Mouse (Mus musculus): ENCODE results near the gene Gm45062. TPM values are rescaled to one million over a fixed set of nuclear protein-coding genes. Genes with fewer than 3 reads are reported as not detected.

Gm45062 gene
- total RNA-seq, 1 experiment: 1.5 TPM

- DNase-seq (ENCODE audit: low read depth, low spot score): no peak
- Histone ChIP-seq H3K9me3 (ENCODE audit: control insufficient read depth, insufficient read depth, low read depth, low read length) (no peaks in the 10 kb centered on the region), H3K36me3 (ENCODE audit: control insufficient read depth, insufficient read depth, low read length, poor library complexity, severe bottlenecking) (no peaks in the 10 kb centered on the region), H3K4me3 (ENCODE audit: insufficient read depth in 1 of 2, low read depth in 1 of 2, low read length in 2 of 2, poor library complexity in 1 of 2, severe bottlenecking in 1 of 2) (no peak overlapping the region), H3K27ac (ENCODE audit: insufficient read depth, low read depth, low read length, poor library complexity, severe bottlenecking) (no peak overlapping the region), H3K9ac (ENCODE audit: insufficient read depth, low read depth, low read length, poor library complexity, severe bottlenecking) (no peak overlapping the region), H3K4me1 (ENCODE audit: control insufficient read depth in 2 of 2, insufficient read depth in 2 of 2, low read length in 2 of 2, poor library complexity in 1 of 2) (no peaks in the 10 kb centered on the region)
- TF ChIP-seq ZC3H11A (IDR thresholded peaks at IDR 0.05; ENCODE audit: borderline replicate concordance, low read depth, low read length) (no peak), CHD2 (IDR thresholded peaks at IDR 0.05; ENCODE audit: low read depth, low read length) (no peak), ZNF384 (IDR thresholded peaks at IDR 0.05; ENCODE audit: low read depth, low read length) (no peak)
- in situ Hi-C loops (cut with MboI; ENCODE audit: low sequenced_read_pairs in 2 of 2, unreplicated experiment in 2 of 2): no loop called here
These were observed 239.7 kb downstream of the Gm45062 start for GRCm38 (mm10) chr6:8498961-8499360.

GRCm38 (mm10) chr6:8503953-8504352, 244.7 kb downstream of the Gm45062 start:
- no peak for DNase-seq (ENCODE audit: low read depth, low spot score)
- Histone ChIP-seq H3K4me3 (ENCODE audit: insufficient read depth in 1 of 2, low read depth in 1 of 2, low read length in 2 of 2, poor library complexity in 1 of 2, severe bottlenecking in 1 of 2) (no peak overlapping the region), H3K27ac (ENCODE audit: insufficient read depth, low read depth, low read length, poor library complexity, severe bottlenecking) (no peak overlapping the region), H3K4me1 (ENCODE audit: control insufficient read depth in 2 of 2, insufficient read depth in 2 of 2, low read length in 2 of 2, poor library complexity in 1 of 2) (no peaks in the 10 kb centered on the region), H3K36me3 (ENCODE audit: control insufficient read depth, insufficient read depth, low read length, poor library complexity, severe bottlenecking) (no peaks in the 10 kb centered on the region), H3K9me3 (ENCODE audit: control insufficient read depth, insufficient read depth, low read depth, low read length) (no peaks in the 10 kb centered on the region), H3K9ac (ENCODE audit: insufficient read depth, low read depth, low read length, poor library complexity, severe bottlenecking) (no peak overlapping the region)
- TF ChIP-seq MAFK (IDR thresholded peaks at IDR 0.05; ENCODE audit: insufficient read depth, low read depth, low read length): no peak
- TF ChIP-seq ZC3H11A (IDR thresholded peaks at IDR 0.05; ENCODE audit: borderline replicate concordance, low read depth, low read length): no peak
- no peak for TF ChIP-seq ZNF384 (IDR thresholded peaks at IDR 0.05; ENCODE audit: low read depth, low read length)
- in situ Hi-C loops (cut with MboI; ENCODE audit: low sequenced_read_pairs in 2 of 2, unreplicated experiment in 2 of 2): no loop called here

GRCm38 (mm10) chr6:8504521-8505228, 245.4 kb downstream of the Gm45062 start:
- no peaks in the 10 kb centered on the region for H3K36me3 ChIP-seq (ENCODE audit: control insufficient read depth, insufficient read depth, low read length, poor library complexity, severe bottlenecking)
- no peaks in the 10 kb centered on the region for H3K9me3 ChIP-seq (ENCODE audit: control insufficient read depth, insufficient read depth, low read depth, low read length)
- no peak overlapping the region for H3K9ac ChIP-seq (ENCODE audit: insufficient read depth, low read depth, low read length, poor library complexity, severe bottlenecking)
- H3K4me1 ChIP-seq (ENCODE audit: control insufficient read depth in 2 of 2, insufficient read depth in 2 of 2, low read length in 2 of 2, poor library complexity in 1 of 2): no peaks in the 10 kb centered on the region
- in situ Hi-C loops (cut with MboI; ENCODE audit: low sequenced_read_pairs in 2 of 2, unreplicated experiment in 2 of 2): no loop called here
- no peak overlapping the region for H3K27ac ChIP-seq (ENCODE audit: insufficient read depth, low read depth, low read length, poor library complexity, severe bottlenecking)
- H3K4me3 ChIP-seq (ENCODE audit: insufficient read depth in 1 of 2, low read depth in 1 of 2, low read length in 2 of 2, poor library complexity in 1 of 2, severe bottlenecking in 1 of 2): no peak overlapping the region
- no peak for DNase-seq (ENCODE audit: low read depth, low spot score)
- TF ChIP-seq CHD2 (IDR thresholded peaks at IDR 0.05; ENCODE audit: low read depth, low read length) (no peak), MAFK (IDR thresholded peaks at IDR 0.05; ENCODE audit: insufficient read depth, low read depth, low read length) (no peak), ZNF384 (IDR thresholded peaks at IDR 0.05; ENCODE audit: low read depth, low read length) (no peak), HCFC1 (IDR thresholded peaks at IDR 0.05; ENCODE audit: borderline replicate concordance, insufficient read depth, low read length) (no peak), ZC3H11A (IDR thresholded peaks at IDR 0.05; ENCODE audit: borderline replicate concordance, low read depth, low read length) (no peak)

- DNase-seq (ENCODE audit: low read depth, low spot score): no peak
- Histone ChIP-seq H3K9ac (ENCODE audit: insufficient read depth, low read depth, low read length, poor library complexity, severe bottlenecking) (no peak overlapping the region), H3K9me3 (ENCODE audit: control insufficient read depth, insufficient read depth, low read depth, low read length) (no peaks in the 10 kb centered on the region), H3K4me1 (ENCODE audit: control insufficient read depth in 2 of 2, insufficient read depth in 2 of 2, low read length in 2 of 2, poor library complexity in 1 of 2) (0 out of 4 replicates have a peak, but pooled peaks cover 0 to 2% of the 10 kb centered on the region in 2 experiments), H3K4me3 (ENCODE audit: insufficient read depth in 1 of 2, low read depth in 1 of 2, low read length in 2 of 2, poor library complexity in 1 of 2, severe bottlenecking in 1 of 2) (no peak overlapping the region), H3K27ac (ENCODE audit: insufficient read depth, low read depth, low read length, poor library complexity, severe bottlenecking) (no peak overlapping the region), H3K36me3 (ENCODE audit: control insufficient read depth, insufficient read depth, low read length, poor library complexity, severe bottlenecking) (no peaks in the 10 kb centered on the region)
- no peak for TF ChIP-seq ZNF384 (IDR thresholded peaks at IDR 0.05; ENCODE audit: low read depth, low read length)
- no peak for TF ChIP-seq MAFK (IDR thresholded peaks at IDR 0.05; ENCODE audit: insufficient read depth, low read depth, low read length)
- TF ChIP-seq ZC3H11A (IDR thresholded peaks at IDR 0.05; ENCODE audit: borderline replicate concordance, low read depth, low read length): no peak
- no peak for TF ChIP-seq CHD2 (IDR thresholded peaks at IDR 0.05; ENCODE audit: low read depth, low read length)
- TF ChIP-seq HCFC1 (IDR thresholded peaks at IDR 0.05; ENCODE audit: borderline replicate concordance, insufficient read depth, low read length): no peak
- in situ Hi-C loops (cut with MboI; ENCODE audit: low sequenced_read_pairs in 2 of 2, unreplicated experiment in 2 of 2): no loop called here
These were observed 247.4 kb downstream of the Gm45062 start for GRCm38 (mm10) chr6:8506631-8507030.
